Mouse (Mus musculus) stomach, embryonic 15.5 days (tissue): Measurements from ENCODE around the gene Mgme1. TPM values are rescaled to one million over a fixed set of nuclear protein-coding genes. Genes with fewer than 3 reads are reported as not detected.
A peak's percentile ranks its signal among the peaks of the same experiment; 100 is the strongest.

Experiments used
- ATAC-seq: fragments of 200-750 bp; cut with Nextera tagmentation; 2 replicates; pipeline ENCODE4 v1.8.0; 2017; ENCODE audit warnings: low read depth, moderate number of reproducible peaks, moderate TSS enrichment; ENCODE audit not compliant: insufficient read depth, low FRiP score
- H3K27ac ChIP-seq: fragments of 300-500 bp; sonication (generic); 2 replicates; pipeline ENCODE4 v1.5.1; 2015; ENCODE audit warnings: mild to moderate bottlenecking, inconsistent platforms
- H3K27me3 ChIP-seq: fragments of 300-500 bp; sonication (generic); replicated peaks from 2 replicates; pipeline ENCODE4 v1.6.1; 2015; ENCODE audit warnings: inconsistent platforms
- H3K36me3 ChIP-seq: fragments of 300-500 bp; sonication (generic); 2 replicates; pipeline ENCODE4 v1.6.1; 2015; ENCODE audit warnings: inconsistent platforms
- H3K4me1 ChIP-seq: fragments of 300-500 bp; sonication (generic); 2 replicates; pipeline ENCODE4 v1.6.1; 2015; ENCODE audit warnings: inconsistent platforms
- H3K4me2 ChIP-seq: fragments of 300-500 bp; sonication (generic); 2 replicates; pipeline ENCODE4 v1.6.1; 2015; ENCODE audit warnings: mild to moderate bottlenecking, inconsistent platforms
- H3K4me3 ChIP-seq: fragments of 300-500 bp; sonication (generic); replicated peaks from 2 replicates; pipeline ENCODE4 v1.5.1; 2015; ENCODE audit warnings: inconsistent platforms
- H3K9ac ChIP-seq: fragments of 300-500 bp; sonication (generic); 2 replicates; pipeline ENCODE4 v1.6.1; 2015; ENCODE audit warnings: inconsistent platforms
- H3K9me3 ChIP-seq: fragments of 300-500 bp; sonication (generic); 2 replicates; pipeline ENCODE4 v1.6.1; 2016; ENCODE audit warnings: inconsistent platforms
- WGBS: fragments of 180-500 bp; shearing (Covaris S2); methylation state at CpG from one replicate; pipeline ENCODE4 v1.1.7; 2015; 5-methylcytosine and 5-hydroxymethylcytosine counted together
- polyA plus RNA-seq: library from polyadenylated mRNA; unstranded; fragments of >200 nt; fragmentation: Nextera tagmentation; extraction: Ambion mirVana; gene quantifications from 2 replicates; pipeline ENCODE4 v1.2.1, GENCODE M21; 2015

The Mgme1 gene
- polyA plus RNA-seq, 1 experiment from 2014 or later, result 20.2 TPM

- Histone ChIP-seq H3K4me2 (no peak overlapping the region), H3K27me3 (no peaks in the 10 kb centered on the region), H3K4me3 (no peak overlapping the region), H3K9ac (no peak overlapping the region), H3K27ac (no peak overlapping the region), H3K36me3 (peaks cover 20% of the 10 kb centered on the region; the same call in 1 of the 2 replicates), H3K9me3 (no peaks in the 10 kb centered on the region), H3K4me1 (no peaks in the 10 kb centered on the region)
- no peak for ATAC-seq
- WGBS, result 69% methylated on average over 3 of the region's 3 CpGs
These were observed 10.1 kb downstream of the Mgme1 start for GRCm38 (mm10) chr2:144280568-144280967.

- no peak overlapping the region for H3K27ac ChIP-seq
- H3K4me1 ChIP-seq, result no peaks in the 10 kb centered on the region
- H3K4me2 ChIP-seq, result no peak overlapping the region
- 62% methylated on average over 3 of the region's 3 CpGs for WGBS
- no peak overlapping the region for H3K4me3 ChIP-seq
- no peak for ATAC-seq
- H3K27me3 ChIP-seq, result no peaks in the 10 kb centered on the region
- H3K36me3 ChIP-seq, result peaks cover 18% of the 10 kb centered on the region; the same call in 1 of the 2 replicates
- H3K9me3 ChIP-seq, result no peaks in the 10 kb centered on the region
- H3K9ac ChIP-seq, result no peak overlapping the region
These were observed 11.0 kb downstream of the Mgme1 start for GRCm38 (mm10) chr2:144281417-144281816.

- H3K4me1 ChIP-seq, result no peaks in the 10 kb centered on the region
- no peak overlapping the region for H3K9ac ChIP-seq
- no peak overlapping the region for H3K4me3 ChIP-seq
- ATAC-seq, result no peak
- no peaks in the 10 kb centered on the region for H3K36me3 ChIP-seq
- no peak overlapping the region for H3K27ac ChIP-seq
- H3K27me3 ChIP-seq, result no peaks in the 10 kb centered on the region
- no peak overlapping the region for H3K4me2 ChIP-seq
- no peaks in the 10 kb centered on the region for H3K9me3 ChIP-seq
- 83% methylated on average over 7 of the region's 7 CpGs for WGBS
These were observed 19.9 kb downstream of the Mgme1 start for GRCm38 (mm10) chr2:144290321-144290720.

GRCm38 (mm10) chr2:144291600-144292305 is 21.3 kb downstream of the Mgme1 start:
- Histone ChIP-seq H3K27me3 (no peaks in the 10 kb centered on the region), H3K4me2 (no peak overlapping the region), H3K9me3 (no peaks in the 10 kb centered on the region), H3K36me3 (no peaks in the 10 kb centered on the region), H3K4me3 (no peak overlapping the region), H3K9ac (no peak overlapping the region), H3K4me1 (no peaks in the 10 kb centered on the region), H3K27ac (no peak overlapping the region)
- 64% methylated on average over 11 of the region's 11 CpGs for WGBS
- ATAC-seq, result no peak

GRCm38 (mm10) chr2:144295145-144295735 is 24.8 kb downstream of the Mgme1 start:
- WGBS, result 50% methylated on average over 9 of the region's 9 CpGs
- Histone ChIP-seq H3K9ac (no peak overlapping the region), H3K4me2 (no peak overlapping the region), H3K9me3 (no peaks in the 10 kb centered on the region), H3K4me1 (no peaks in the 10 kb centered on the region), H3K36me3 (no peaks in the 10 kb centered on the region), H3K27me3 (no peaks in the 10 kb centered on the region), H3K4me3 (no peak overlapping the region), H3K27ac (no peak overlapping the region)
- ATAC-seq, result peak; percentile 33; the same call in 1 of the 2 replicates

GRCm38 (mm10) chr2:144299749-144300669 is 29.5 kb downstream of the Mgme1 start:
- Histone ChIP-seq H3K9ac (no peak overlapping the region), H3K27me3 (no peaks in the 10 kb centered on the region), H3K27ac (0 out of 2 replicates have a peak overlapping the region, but pooled peaks have one; percentile 8), H3K36me3 (no peaks in the 10 kb centered on the region), H3K4me2 (no peak overlapping the region), H3K4me1 (no peaks in the 10 kb centered on the region), H3K9me3 (no peaks in the 10 kb centered on the region), H3K4me3 (no peak overlapping the region)
- WGBS, result 47% methylated on average over 9 of the region's 9 CpGs
- peak; percentile 37; the same call in 1 of the 2 replicates for ATAC-seq

GRCm38 (mm10) chr2:144301101-144301500 is 30.6 kb downstream of the Mgme1 start:
- no peak for ATAC-seq
- Histone ChIP-seq H3K36me3 (no peaks in the 10 kb centered on the region), H3K4me1 (no peaks in the 10 kb centered on the region), H3K9ac (no peak overlapping the region), H3K9me3 (no peaks in the 10 kb centered on the region), H3K4me2 (no peak overlapping the region), H3K4me3 (no peak overlapping the region), H3K27ac (no peak overlapping the region), H3K27me3 (no peaks in the 10 kb centered on the region)
- 96% methylated on average over 11 of the region's 11 CpGs for WGBS

- no peak overlapping the region for H3K27ac ChIP-seq
- no peaks in the 10 kb centered on the region for H3K36me3 ChIP-seq
- H3K9ac ChIP-seq, result no peak overlapping the region
- H3K27me3 ChIP-seq, result no peaks in the 10 kb centered on the region
- H3K4me1 ChIP-seq, result no peaks in the 10 kb centered on the region
- WGBS, result 61% methylated on average over 18 of the region's 18 CpGs
- no peak for ATAC-seq
- H3K4me3 ChIP-seq, result no peak overlapping the region
- no peak overlapping the region for H3K4me2 ChIP-seq
- H3K9me3 ChIP-seq, result no peaks in the 10 kb centered on the region
These were observed 35.3 kb downstream of the Mgme1 start for GRCm38 (mm10) chr2:144305721-144306294.

- Histone ChIP-seq H3K27ac (no peak overlapping the region), H3K9ac (no peak overlapping the region)
These were observed 38.1 kb downstream of the Mgme1 start for GRCm38 (mm10) chr2:144308561-144308960.

GRCm38 (mm10) chr2:144310273-144310672 is 39.8 kb downstream of the Mgme1 start:
- no peaks in the 10 kb centered on the region for H3K27me3 ChIP-seq
- H3K27ac ChIP-seq, result peak overlapping the region; percentile 35; the same call in 1 of the 2 replicates
- H3K9me3 ChIP-seq, result no peaks in the 10 kb centered on the region
- H3K4me3 ChIP-seq, result no peak overlapping the region
- 53% methylated on average over 5 of the region's 5 CpGs for WGBS
- no peak for ATAC-seq
- no peaks in the 10 kb centered on the region for H3K4me1 ChIP-seq
- H3K36me3 ChIP-seq, result no peaks in the 10 kb centered on the region
- H3K9ac ChIP-seq, result no peak overlapping the region
- H3K4me2 ChIP-seq, result no peak overlapping the region

More at GRCm38 (mm10) chr2:144308561-144308960, 38.1 kb downstream of the Mgme1 start:
- Histone ChIP-seq H3K9me3 (no peaks in the 10 kb centered on the region), H3K4me1 (no peaks in the 10 kb centered on the region), H3K36me3 (no peaks in the 10 kb centered on the region), H3K27me3 (no peaks in the 10 kb centered on the region), H3K4me2 (no peak overlapping the region), H3K4me3 (no peak overlapping the region)
- 46% methylated on average over 8 of the region's 8 CpGs for WGBS
- no peak; the same call in 1 of the 2 replicates for ATAC-seq

- no peaks in the 10 kb centered on the region for H3K36me3 ChIP-seq
- no peak overlapping the region for H3K4me2 ChIP-seq
- H3K9ac ChIP-seq, result no peak overlapping the region
- H3K27me3 ChIP-seq, result no peaks in the 10 kb centered on the region
- H3K4me1 ChIP-seq, result no peaks in the 10 kb centered on the region
- no peaks in the 10 kb centered on the region for H3K9me3 ChIP-seq
- H3K4me3 ChIP-seq, result no peak overlapping the region
- ATAC-seq, result no peak
- 87% methylated on average over 2 of the region's 2 CpGs for WGBS
- H3K27ac ChIP-seq, result no peak overlapping the region
These were observed 40.9 kb downstream of the Mgme1 start for GRCm38 (mm10) chr2:144311372-144311771.
